Mouse (Mus musculus) ES-E14 (cell line): ENCODE data around the gene Nwd1.

Experiments
- CHD2 ChIP-seq: IDR thresholded peaks from 2 replicates; pipeline ENCODE4 v1.6.1; 2014; ENCODE audit warnings: mild to moderate bottlenecking, low read depth, low read length, inconsistent platforms
- HCFC1 ChIP-seq: IDR thresholded peaks from 2 replicates; pipeline ENCODE4 v1.6.1; 2012; ENCODE audit warnings: low read length, inconsistent platforms, borderline replicate concordance; ENCODE audit not compliant: insufficient read depth
- ZC3H11A ChIP-seq: IDR thresholded peaks from 2 replicates; pipeline ENCODE4 v1.6.1; 2012; ENCODE audit warnings: low read depth, mild to moderate bottlenecking, inconsistent platforms, low read length, borderline replicate concordance
- ZNF384 ChIP-seq: IDR thresholded peaks from 2 replicates; pipeline ENCODE4 v1.6.1; 2012; ENCODE audit warnings: low read depth, low read length, inconsistent platforms

DNA sequence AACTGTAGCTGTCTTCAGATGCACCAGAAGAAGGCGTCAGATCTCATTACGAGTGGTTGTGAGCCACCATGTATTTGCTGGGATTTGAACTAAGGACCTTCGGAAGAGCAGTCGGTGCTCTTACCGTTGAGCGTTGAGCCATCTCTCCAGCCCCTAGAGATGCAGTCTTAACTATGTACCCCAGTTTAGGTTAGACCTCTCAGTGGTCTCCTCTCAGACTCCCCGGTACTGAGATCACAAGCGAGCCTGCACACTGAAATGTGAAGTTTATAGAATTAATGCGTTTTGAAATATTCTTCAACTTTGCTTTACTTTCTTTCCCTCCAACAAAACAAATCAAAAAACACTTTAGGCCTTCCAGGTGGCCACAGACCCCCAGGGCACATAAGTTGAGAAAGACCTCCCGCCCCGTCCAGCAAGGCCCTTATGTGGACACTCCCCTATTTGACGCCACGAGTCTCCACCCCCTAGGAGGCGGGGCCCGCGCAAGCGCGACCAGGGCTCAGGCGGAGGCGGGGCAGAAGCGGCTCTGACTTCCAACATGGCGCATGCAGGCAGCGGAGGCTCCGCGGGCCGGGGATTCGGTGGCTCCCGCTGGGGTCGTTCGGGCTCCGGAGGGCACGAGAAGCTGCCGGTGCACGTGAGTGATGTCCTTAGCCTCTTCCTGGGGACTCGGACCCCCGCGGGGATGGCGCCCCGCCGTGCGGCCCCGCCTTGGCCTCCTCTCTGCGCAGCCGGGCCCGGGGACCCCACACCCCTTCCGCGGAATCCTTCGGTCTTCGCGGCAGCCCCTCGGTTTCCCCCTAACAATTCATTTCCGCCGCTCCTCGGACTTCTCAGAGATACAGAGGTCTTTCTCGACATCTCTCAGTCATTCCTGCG, 76.5 kb downstream of the Nwd1 start, which contains the start of gene Sin3b:
- TF ChIP-seq ZC3H11A: no peak
- no peak for TF ChIP-seq ZNF384
- TF ChIP-seq CHD2: no peak
- TF ChIP-seq HCFC1: no peak
